Mouse (Mus musculus) embryo, embryonic 10 days (tissue): ENCODE measurements at regions not wholly inside any gene's neighbourhood (a gene's known extent, or its start where the extent isn't known, plus 50 kb on each side); places are given as distances from the start of the nearest gene placed in this dataset.

Experiments used
- DNase-seq: peaks from one replicate; pipeline ENCODE4 v3.0.0-alpha.2; 2015; ENCODE audit warnings: low spot score

GRCm38 (mm10) chr12:92152043-92152921 lies 303.3 kb upstream of the Sel1l start:
- DNase-seq, result no peak

- DNase-seq, result no peak
Measured at GRCm38 (mm10) chr12:92137539-92137938, 288.6 kb upstream of the Sel1l start.

- DNase-seq, result no peak
Measured at GRCm38 (mm10) chr12:92127648-92128047, 278.7 kb upstream of the Sel1l start.

- DNase-seq, result no peak
Measured at GRCm38 (mm10) chr12:92120164-92120815, 271.3 kb upstream of the Sel1l start.

GRCm38 (mm10) chr12:92109615-92110014 lies 260.7 kb upstream of the Sel1l start:
- DNase-seq, result no peak

GRCm38 (mm10) chr12:92100080-92100479 lies 251.1 kb upstream of the Sel1l start:
- DNase-seq, result no peak

- no peak for DNase-seq
Measured at GRCm38 (mm10) chr12:92092794-92093365, 243.9 kb upstream of the Sel1l start.

- DNase-seq, result no peak
Measured at GRCm38 (mm10) chr12:92073209-92073608, 224.3 kb upstream of the Sel1l start.

GRCm38 (mm10) chr12:92062731-92063130 lies 213.8 kb upstream of the Sel1l start:
- no peak for DNase-seq

- peak; percentile 85 for DNase-seq
Measured at GRCm38 (mm10) chr12:92040481-92040880, 191.5 kb upstream of the Sel1l start.

GRCm38 (mm10) chr12:92029192-92029591 lies 180.2 kb upstream of the Sel1l start:
- no peak for DNase-seq

GRCm38 (mm10) chr12:92028354-92028753 lies 179.4 kb upstream of the Sel1l start:
- no peak for DNase-seq

- DNase-seq, result no peak
Measured at GRCm38 (mm10) chr12:92024461-92025218, 175.7 kb upstream of the Sel1l start.

- no peak for DNase-seq
Measured at GRCm38 (mm10) chr12:92019593-92020224, 170.8 kb upstream of the Sel1l start.

GRCm38 (mm10) chr12:92015373-92015772 lies 166.4 kb upstream of the Sel1l start:
- no peak for DNase-seq

GRCm38 (mm10) chr12:92013979-92014378 lies 165.0 kb upstream of the Sel1l start:
- DNase-seq, result peak; percentile 51

GRCm38 (mm10) chr12:92013244-92013643 lies 164.3 kb upstream of the Sel1l start:
- peak; percentile 88 for DNase-seq

- no peak for DNase-seq
Measured at GRCm38 (mm10) chr12:92004391-92005094, 155.6 kb upstream of the Sel1l start.

- no peak for DNase-seq
Measured at GRCm38 (mm10) chr12:91999031-91999430, 150.1 kb upstream of the Sel1l start.

- no peak for DNase-seq
Measured at GRCm38 (mm10) chr12:91997404-91997803, 148.4 kb upstream of the Sel1l start.

- DNase-seq, result peak; percentile 22
Measured at GRCm38 (mm10) chr12:91995545-91995944, 146.6 kb upstream of the Sel1l start.
